Mouse (Mus musculus) heart, embryonic 15.5 days (tissue): ENCODE results near the gene Galnt7. TPM values are rescaled to one million over a fixed set of nuclear protein-coding genes. Genes with fewer than 3 reads are reported as not detected.

Source experiments
- ATAC-seq: fragments of 200-750 bp; cut with Nextera tagmentation; replicated peaks from 2 replicates; pipeline ENCODE4 v1.8.0; 2017; ENCODE audit warnings: low read depth, moderate TSS enrichment; ENCODE audit not compliant: insufficient number of reproducible peaks, insufficient read depth, low FRiP score
- H3K27ac ChIP-seq: fragments of 300-500 bp; sonication (generic); 2 replicates; pipeline ENCODE4 v1.5.1; 2015; ENCODE audit warnings: mild to moderate bottlenecking, inconsistent platforms
- H3K27me3 ChIP-seq: fragments of 300-500 bp; sonication (generic); 2 replicates; pipeline ENCODE4 v1.6.1; 2015; ENCODE audit warnings: inconsistent platforms
- H3K36me3 ChIP-seq: fragments of 300-500 bp; sonication (generic); 2 replicates; pipeline ENCODE4 v1.6.1; 2015; ENCODE audit warnings: mild to moderate bottlenecking, inconsistent platforms
- H3K4me1 ChIP-seq: fragments of 300-500 bp; sonication (generic); replicated peaks from 2 replicates; pipeline ENCODE4 v1.6.1; 2015; ENCODE audit warnings: inconsistent platforms
- H3K4me2 ChIP-seq: fragments of 300-500 bp; sonication (generic); 2 replicates; pipeline ENCODE4 v1.6.1; 2015; ENCODE audit warnings: inconsistent platforms, mild to moderate bottlenecking, moderate library complexity
- H3K4me3 ChIP-seq: fragments of 300-500 bp; sonication (generic); 2 replicates; pipeline ENCODE4 v1.5.1; 2015; ENCODE audit warnings: mild to moderate bottlenecking, inconsistent platforms
- H3K9ac ChIP-seq: fragments of 300-500 bp; sonication (generic); 2 replicates; pipeline ENCODE4 v1.6.1; 2015; ENCODE audit warnings: mild to moderate bottlenecking, inconsistent platforms
- H3K9me3 ChIP-seq: fragments of 300-500 bp; sonication (generic); replicated peaks from 2 replicates; pipeline ENCODE4 v1.6.1; 2016; ENCODE audit warnings: inconsistent platforms
- WGBS: fragments of 180-500 bp; shearing (Covaris S2); methylation state at CpG from one replicate; pipeline ENCODE4 v1.1.7; 2015; ENCODE audit warnings: mixed read lengths; 5-methylcytosine and 5-hydroxymethylcytosine counted together
- polyA plus RNA-seq: library from polyadenylated mRNA; unstranded; fragments of >200 nt; fragmentation: Nextera tagmentation; extraction: Ambion mirVana; gene quantifications from 2 replicates; pipeline ENCODE4 v1.2.1, GENCODE M21; 2015

Galnt7 gene
- polyA plus RNA-seq, 1 experiment from 2014 or later, result 5.2 TPM

DNA sequence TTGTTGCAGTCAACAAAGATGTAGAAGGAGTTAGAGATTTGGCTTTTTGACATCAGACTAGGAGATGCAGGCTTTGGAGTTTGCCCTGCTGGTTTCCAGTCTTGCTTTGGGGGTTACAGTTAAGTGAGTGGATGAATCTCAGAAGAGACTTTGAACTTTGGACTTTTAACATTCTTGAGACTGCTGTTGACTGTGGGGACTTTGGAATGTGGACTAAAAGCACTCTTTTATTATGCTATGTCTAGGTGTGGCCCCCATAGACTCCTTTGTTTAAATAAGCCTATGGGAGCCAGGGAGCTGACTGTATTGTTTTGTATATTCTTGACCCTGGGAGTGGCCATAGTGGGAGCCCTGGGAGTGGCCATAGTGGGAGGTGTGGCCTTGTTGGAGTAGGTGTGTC, 162.9 kb downstream of the Galnt7 start:
- ATAC-seq, result no peak
- H3K4me1 ChIP-seq, result peaks cover 10% of the 10 kb centered on the region
- no peak overlapping the region for H3K9ac ChIP-seq
- no peaks in the 10 kb centered on the region for H3K36me3 ChIP-seq
- no peaks in the 10 kb centered on the region for H3K9me3 ChIP-seq
- H3K4me3 ChIP-seq, result no peak overlapping the region
- no peak overlapping the region for H3K4me2 ChIP-seq
- H3K27me3 ChIP-seq, result no peaks in the 10 kb centered on the region
- H3K27ac ChIP-seq, result no peak overlapping the region

GRCm38 (mm10) chr8:57489366-57489765, 163.5 kb downstream of the Galnt7 start:
- Histone ChIP-seq H3K36me3 (no peaks in the 10 kb centered on the region), H3K9me3 (no peaks in the 10 kb centered on the region), H3K4me2 (peak overlapping the region; percentile 81; the same call in 1 of the 2 replicates), H3K27me3 (no peaks in the 10 kb centered on the region), H3K9ac (no peak overlapping the region), H3K4me1 (peaks cover 10% of the 10 kb centered on the region), H3K4me3 (peak overlapping the region; percentile 74; the same call in 1 of the 2 replicates), H3K27ac (peak overlapping the region; percentile 97)
- WGBS, result 100% methylated on average over 1 of the region's 1 CpGs
- ATAC-seq, result no peak

DNA sequence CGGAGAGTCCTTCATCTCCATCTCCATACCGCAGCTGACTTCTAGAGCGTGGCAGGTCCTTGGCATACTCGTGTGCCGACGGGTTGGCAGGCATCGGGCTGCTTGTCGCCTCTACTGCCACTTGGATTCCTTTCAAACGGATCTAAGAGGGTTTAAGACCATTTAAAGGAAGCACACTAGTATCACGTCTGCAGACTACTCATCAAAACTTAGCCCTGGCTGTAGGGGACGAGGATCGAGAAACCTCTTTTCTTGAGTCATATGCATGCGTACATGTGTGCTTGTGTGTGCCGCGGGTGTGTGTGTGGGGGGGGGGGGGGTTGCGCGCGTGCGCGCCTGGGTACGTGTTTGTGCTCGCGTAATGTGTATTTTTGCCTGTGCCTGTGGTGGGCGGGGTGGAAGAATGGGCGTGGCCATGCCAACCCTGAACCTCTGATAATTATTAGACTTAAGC, 164.5 kb downstream of the Galnt7 start:
- H3K9ac ChIP-seq, result peak overlapping the region; percentile 70
- peak overlapping the region; percentile 97 for H3K27ac ChIP-seq
- peaks cover 10% of the 10 kb centered on the region for H3K4me1 ChIP-seq
- H3K36me3 ChIP-seq, result peaks cover 3% of the 10 kb centered on the region
- ATAC-seq, result peak; percentile 56
- no peaks in the 10 kb centered on the region for H3K27me3 ChIP-seq
- H3K4me2 ChIP-seq, result peak overlapping the region; percentile 81
- H3K4me3 ChIP-seq, result peak overlapping the region; percentile 74
- no peaks in the 10 kb centered on the region for H3K9me3 ChIP-seq
- WGBS, result under 1% methylated on average over 25 of the region's 25 CpGs

- H3K9me3 ChIP-seq, result no peaks in the 10 kb centered on the region
- no peaks in the 10 kb centered on the region for H3K27me3 ChIP-seq
- H3K36me3 ChIP-seq, result peaks cover 3% of the 10 kb centered on the region
- H3K4me3 ChIP-seq, result peak within 1 kb of the TSS; percentile 74
- under 1% methylated on average over 66 of the region's 66 CpGs for WGBS
- peak; percentile 98 for ATAC-seq
- H3K4me1 ChIP-seq, result peaks cover 10% of the 10 kb centered on the region
- peak within 1 kb of the TSS; percentile 81 for H3K4me2 ChIP-seq
- H3K27ac ChIP-seq, result peak within 1 kb of the TSS; percentile 97
- peak within 1 kb of the TSS; percentile 81 for H3K9ac ChIP-seq
Observed at GRCm38 (mm10) chr8:57487441-57488155, 165.2 kb downstream of the Galnt7 start, which contains the start of gene Sap30. Gene Sap30, minus strand, starts transcription at chr8:57487860.

- Histone ChIP-seq H3K4me2 (peak overlapping the region; percentile 81), H3K9ac (peak overlapping the region; percentile 81), H3K27me3 (no peaks in the 10 kb centered on the region), H3K27ac (peak overlapping the region; percentile 97), H3K9me3 (no peaks in the 10 kb centered on the region), H3K4me1 (peaks cover 10% of the 10 kb centered on the region), H3K4me3 (peak overlapping the region; percentile 74), H3K36me3 (peaks cover 10% of the 10 kb centered on the region)
- under 1% methylated on average over 54 of the region's 54 CpGs for WGBS
- ATAC-seq, result peak; percentile 56
Observed at GRCm38 (mm10) chr8:57486491-57487440, 166.1 kb downstream of the Galnt7 start.

- 85% methylated on average over 4 of the region's 4 CpGs for WGBS
- peaks cover 14% of the 10 kb centered on the region for H3K4me1 ChIP-seq
- H3K4me3 ChIP-seq, result no peak overlapping the region
- H3K9me3 ChIP-seq, result no peaks in the 10 kb centered on the region
- H3K27ac ChIP-seq, result no peak overlapping the region
- ATAC-seq, result no peak
- no peak overlapping the region for H3K4me2 ChIP-seq
- H3K9ac ChIP-seq, result no peak overlapping the region
- H3K27me3 ChIP-seq, result no peaks in the 10 kb centered on the region
- H3K36me3 ChIP-seq, result peaks cover 18% of the 10 kb centered on the region
Observed at GRCm38 (mm10) chr8:57480606-57481005, 172.2 kb downstream of the Galnt7 start.

DNA sequence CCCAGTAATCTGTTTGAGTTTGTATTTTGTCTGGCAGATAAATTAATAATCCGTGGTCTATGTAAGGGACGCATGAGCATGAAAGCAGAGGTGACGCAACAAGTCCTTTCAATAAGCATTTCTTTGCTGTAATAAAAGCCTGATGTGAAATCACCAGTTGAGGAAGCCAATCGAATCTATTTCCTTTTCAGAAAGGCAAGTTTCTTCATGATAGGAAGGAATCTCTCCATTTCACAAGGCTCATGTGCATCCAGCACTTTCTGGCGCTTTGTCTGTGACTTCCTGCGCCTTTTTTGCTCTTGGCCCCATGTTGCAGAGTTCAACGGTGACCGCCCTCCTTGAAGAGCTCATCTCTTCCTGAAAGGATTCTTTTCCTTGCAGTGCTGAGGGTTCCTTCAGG, 173.1 kb downstream of the Galnt7 start:
- no peak for ATAC-seq

DNA sequence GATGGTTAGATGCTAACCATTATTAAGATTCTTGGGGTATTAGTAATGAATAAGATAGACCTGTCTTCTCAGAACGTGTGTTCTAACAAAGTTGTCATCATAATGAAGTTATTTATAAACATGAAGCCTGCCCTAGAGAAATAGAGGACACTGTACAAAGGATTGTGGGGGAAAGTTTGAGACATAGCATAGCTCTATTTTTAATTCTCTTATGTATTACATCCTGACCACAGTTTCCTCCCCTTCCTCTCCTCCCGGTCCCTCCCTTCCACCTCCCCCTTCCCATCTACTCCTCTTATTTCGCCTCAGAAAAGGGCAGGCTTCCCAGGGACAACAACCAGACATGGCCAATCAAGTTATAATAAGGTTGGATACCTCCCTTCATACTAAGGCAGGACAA, 174.4 kb downstream of the Galnt7 start:
- peak; percentile 69; the same call in 1 of the 2 replicates for ATAC-seq
- Histone ChIP-seq H3K27ac (peak overlapping the region; percentile 62), H3K9ac (no peak overlapping the region), H3K27me3 (no peaks in the 10 kb centered on the region), H3K9me3 (no peaks in the 10 kb centered on the region), H3K4me1 (peaks cover 11% of the 10 kb centered on the region), H3K4me3 (no peak overlapping the region), H3K4me2 (no peak overlapping the region), H3K36me3 (peaks cover 15% of the 10 kb centered on the region)
- 24% methylated on average over 3 of the region's 3 CpGs for WGBS

More for the DNA sequence above, 173.1 kb downstream of the Galnt7 start:
- Histone ChIP-seq H3K9me3 (no peaks in the 10 kb centered on the region), H3K4me3 (no peak overlapping the region), H3K36me3 (peaks cover 18% of the 10 kb centered on the region), H3K4me1 (peaks cover 11% of the 10 kb centered on the region), H3K9ac (no peak overlapping the region), H3K4me2 (no peak overlapping the region), H3K27me3 (no peaks in the 10 kb centered on the region), H3K27ac (no peak overlapping the region)
- WGBS, result 94% methylated on average over 8 of the region's 8 CpGs

Other genes with a start within 250 kb of the Galnt7 start
- 1.7 and 2.4 TPM in 2 replicates for gene Scrg1, start 197.1 kb downstream of the Galnt7 start, polyA plus RNA-seq
- 46.6 and 46.9 TPM in 2 replicates for gene Sap30, start 165.2 kb downstream of the Galnt7 start, polyA plus RNA-seq
- gene Hmgb2, start 141.1 kb downstream of the Galnt7 start, polyA plus RNA-seq, result 181 and 273 TPM in 2 replicates